8 mouse cellular contexts compared by ENCODE assay signal in the genomic region with DNA sequence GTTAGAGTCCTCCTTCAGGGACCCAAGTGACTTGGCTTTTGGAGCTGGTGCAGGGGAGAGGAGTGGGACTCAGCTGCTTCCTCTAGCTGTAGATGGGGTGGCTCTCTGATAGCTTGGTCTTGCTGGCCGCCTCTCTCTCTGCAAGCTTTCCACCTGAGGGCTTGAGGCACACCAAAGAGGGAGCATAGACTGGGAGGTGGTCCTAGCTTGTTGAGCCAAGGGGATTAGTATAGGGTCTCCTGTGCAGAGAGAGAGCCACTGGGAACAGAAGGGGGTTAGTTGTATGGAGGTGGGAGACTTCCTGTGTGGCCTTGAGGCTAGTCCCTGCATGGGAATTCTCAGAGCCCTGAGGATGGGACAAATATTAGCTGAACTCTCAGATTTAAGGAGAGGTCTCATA. TPM values are rescaled to one million over a fixed set of nuclear protein-coding genes. Genes with fewer than 3 reads are reported as not detected.
DNase-seq lines count a peak whose midpoint lies in the region; ATAC-seq and TF ChIP-seq lines count a peak whose summit lies in the region.

No protein-coding gene starts in this region.

- peaks cover 12% of the 10 kb centered on the region for H3K4me1 ChIP-seq in lung, embryonic 14.5 days (ENCODE audit: insufficient read depth)
- peaks cover 9% of the 10 kb centered on the region for H3K4me1 ChIP-seq in embryonic fibroblast, embryonic 13.5 days (ENCODE audit: control insufficient read depth, insufficient read depth, low read length)
- H3K4me1 ChIP-seq in limb, embryonic 10.5 days: peaks cover 50% of the 10 kb centered on the region
- peaks cover 28% of the 10 kb centered on the region for H3K4me1 ChIP-seq in neural tube, embryonic 14.5 days (ENCODE audit: control insufficient read depth, insufficient read depth, low read length)

- H3K9ac ChIP-seq in lung, embryonic 14.5 days: peak overlapping the region; percentile 91
- peak overlapping the region; percentile 90 for H3K9ac ChIP-seq in neural tube, embryonic 14.5 days (replicated peaks; ENCODE audit: low read depth, low read length)

- peaks cover 25% of the 10 kb centered on the region for H3K36me3 ChIP-seq in lung, embryonic 14.5 days (ENCODE audit: insufficient read depth)
- peaks cover 47% of the 10 kb centered on the region for H3K36me3 ChIP-seq in limb, embryonic 10.5 days
- no peaks in the 10 kb centered on the region for H3K36me3 ChIP-seq in neural tube, embryonic 14.5 days (ENCODE audit: control insufficient read depth, insufficient read depth, low read length)

- WGBS in lung, embryonic 14.5 days: 19% methylated on average over 1 of the region's 1 CpGs
- WGBS in limb, embryonic 10.5 days: 58% methylated on average over 1 of the region's 1 CpGs
- 33% methylated on average over 1 of the region's 1 CpGs for WGBS in neural tube, embryonic 14.5 days

- ATAC-seq in lung, embryonic 14.5 days (ENCODE audit: insufficient read depth): no peak
- no peak for ATAC-seq in neural tube, embryonic 14.5 days (ENCODE audit: low read depth)
- ATAC-seq in erythroid progenitor cell, adult 5-6 weeks (replicated peaks; ENCODE audit: low FRiP score, poor library complexity, severe bottlenecking): no peak

- no peak for TF ChIP-seq CTCF in lung, embryonic 14.5 days (IDR thresholded peaks at IDR 0.05; ENCODE audit: low read depth)
- TF ChIP-seq CTCF in embryonic fibroblast, embryonic 13.5 days (IDR thresholded peaks at IDR 0.05; ENCODE audit: borderline replicate concordance, insufficient read depth, low read length): no peak

- H3K4me2 ChIP-seq in lung, embryonic 14.5 days: peak overlapping the region; percentile 79
- peak overlapping the region; percentile 91 for H3K4me2 ChIP-seq in neural tube, embryonic 14.5 days (ENCODE audit: low read depth, low read length)

- peak overlapping the region; percentile 96 for H3K27ac ChIP-seq in lung, embryonic 14.5 days (ENCODE audit: low read depth)
- peak overlapping the region; percentile 76 for H3K27ac ChIP-seq in embryonic fibroblast, embryonic 13.5 days (ENCODE audit: insufficient read depth, low read length)
- peak overlapping the region; percentile 98 for H3K27ac ChIP-seq in limb, embryonic 10.5 days
- 0 out of 2 replicates have a peak overlapping the region, but pooled peaks have one; percentile 28 for H3K27ac ChIP-seq in neural tube, embryonic 14.5 days (ENCODE audit: low read depth, low read length)

- TF ChIP-seq POLR2A in embryonic fibroblast, embryonic 13.5 days (IDR thresholded peaks at IDR 0.05; ENCODE audit: low read depth, low read length): no peak

- H3K4me3 ChIP-seq in lung, embryonic 14.5 days (ENCODE audit: low read depth, low read length): peak overlapping the region; percentile 95
- H3K4me3 ChIP-seq in embryonic fibroblast, embryonic 13.5 days (ENCODE audit: insufficient read depth, low read length): peak overlapping the region; percentile 86
- H3K4me3 ChIP-seq in limb, embryonic 10.5 days: peak overlapping the region; percentile 99
- H3K4me3 ChIP-seq in neural tube, embryonic 14.5 days (ENCODE audit: low read depth, low read length): peak overlapping the region; percentile 97

- no peaks in the 10 kb centered on the region for H3K9me3 ChIP-seq in lung, embryonic 14.5 days (ENCODE audit: low read depth, low read length)
- no peaks in the 10 kb centered on the region for H3K9me3 ChIP-seq in limb, embryonic 10.5 days (replicated peaks)
- H3K9me3 ChIP-seq in neural tube, embryonic 14.5 days (ENCODE audit: control insufficient read depth, low read length): no peaks in the 10 kb centered on the region

- H3K27me3 ChIP-seq in lung, embryonic 14.5 days (ENCODE audit: insufficient read depth, low read length): no peaks in the 10 kb centered on the region
- no peaks in the 10 kb centered on the region for H3K27me3 ChIP-seq in limb, embryonic 10.5 days (ENCODE audit: low read depth, poor library complexity, severe bottlenecking)
- H3K27me3 ChIP-seq in neural tube, embryonic 14.5 days (ENCODE audit: control insufficient read depth, insufficient read depth, low read length): no peaks in the 10 kb centered on the region; the same call in 1 of the 2 replicates

- no peak for DNase-seq in lung, embryonic 14.5 days
- DNase-seq in lung, postnatal 25 days (ENCODE audit: low spot score): no peak
- no peak for DNase-seq in limb, embryonic 10.5 days (ENCODE audit: low spot score)
- no peak for DNase-seq in layer of hippocampus, adult 11-12 months (ENCODE audit: low spot score)
- no peak for DNase-seq in gastrocnemius, postnatal 4 days (ENCODE audit: low spot score in 2 of 2)

RNA-seq across cellular contexts. Expression of a gene that starts 12.7 kb away (rescaled TPM):
- polyA plus RNA-seq in lung, embryonic 14.5 days (2014; fragmentation: Nextera tagmentation; extraction: Ambion mirVana): 128 and 145 TPM in 2 replicates
- 90.6 and 104 TPM in 2 replicates for polyA plus RNA-seq in embryonic fibroblast, embryonic 13.5 days (2011; ENCODE audit: insufficient read length, low read depth, missing spikeins)
- 122 and 125 TPM in 2 replicates for polyA plus RNA-seq in limb, embryonic 10.5 days (2016; fragmentation: Nextera tagmentation; extraction: Ambion mirVana)
- 111 and 114 TPM in 2 replicates for polyA plus RNA-seq in neural tube, embryonic 14.5 days (2014; fragmentation: Nextera tagmentation; extraction: Ambion mirVana)
- 10 to 100 TPM; 59.4 to 62.4 TPM for total RNA-seq in gastrocnemius, postnatal 4 days (2021)
- 20.1 and 20.5 TPM in 2 replicates for total RNA-seq in erythroid progenitor cell, adult 5-6 weeks (2015; ENCODE audit: low replicate concordance)
- total RNA-seq in erythroid progenitor cell, adult 5-6 weeks (2017; ENCODE audit: low replicate concordance): 3.0 and 4.9 TPM in 2 replicates

RNA-seq across cellular contexts. Expression of a gene that starts 33.5 kb away (rescaled TPM):
- 17.0 and 19.3 TPM in 2 replicates for polyA plus RNA-seq in lung, embryonic 14.5 days (2014; fragmentation: Nextera tagmentation; extraction: Ambion mirVana)
- 15.1 and 15.7 TPM in 2 replicates for polyA plus RNA-seq in embryonic fibroblast, embryonic 13.5 days (2011; ENCODE audit: insufficient read length, low read depth, missing spikeins)
- 15.1 and 21.0 TPM in 2 replicates for polyA plus RNA-seq in limb, embryonic 10.5 days (2016; fragmentation: Nextera tagmentation; extraction: Ambion mirVana)
- polyA plus RNA-seq in neural tube, embryonic 14.5 days (2014; fragmentation: Nextera tagmentation; extraction: Ambion mirVana): 35.7 and 38.1 TPM in 2 replicates
- total RNA-seq in gastrocnemius, postnatal 4 days (2021): 10 to 100 TPM; 27.5 to 28.6 TPM
- total RNA-seq in erythroid progenitor cell, adult 5-6 weeks (2015; ENCODE audit: low replicate concordance): 2.9 and 8.3 TPM in 2 replicates
- 2.1 and 6.2 TPM in 2 replicates for total RNA-seq in erythroid progenitor cell, adult 5-6 weeks (2017; ENCODE audit: low replicate concordance)

Comparison
In these comparisons a context has a peak if more than half of its experiments do, and no peak if none do; other contexts are left out.
1. H3K27ac ChIP-seq: peak in every context shown above with its lines; median percentile 98 in limb, embryonic 10.5 days; 96 in lung, embryonic 14.5 days; 76 in embryonic fibroblast, embryonic 13.5 days; 28 in neural tube, embryonic 14.5 days.